Mouse (Mus musculus): ENCODE data around the gene Ttc7b. TPM values are rescaled to one million over a fixed set of nuclear protein-coding genes. Genes with fewer than 3 reads are reported as not detected.

Gene Ttc7b
- polyA plus RNA-seq, 1 experiment from 2014 or later: 0.93 TPM

- no peaks in the 10 kb centered on the region; the same call in 1 of the 2 replicates for H3K4me1 ChIP-seq (ENCODE audit: control insufficient read depth, low read depth, low read length)
- no peak overlapping the region for H3K4me3 ChIP-seq (ENCODE audit: low read depth, low read length)
- H3K4me2 ChIP-seq (ENCODE audit: low read depth, low read length): no peak overlapping the region
- H3K36me3 ChIP-seq (ENCODE audit: control insufficient read depth, insufficient read depth): no peaks in the 10 kb centered on the region
- no peak overlapping the region for H3K9ac ChIP-seq (ENCODE audit: low read depth, low read length)
- WGBS (ENCODE audit: insufficient replicate concordance): 64% methylated on average over 3 of the region's 3 CpGs
- H3K9me3 ChIP-seq (replicated peaks; ENCODE audit: control insufficient read depth, low read length): no peaks in the 10 kb centered on the region
- no peaks in the 10 kb centered on the region for H3K27me3 ChIP-seq (ENCODE audit: control insufficient read depth, insufficient read depth, low read depth, low read length)
- peak; percentile 63 for ATAC-seq (ENCODE audit: low read depth)
- no peak overlapping the region for H3K27ac ChIP-seq (ENCODE audit: low read length)
These were observed 120.5 kb downstream of the Ttc7b start for GRCm38 (mm10) chr12:100400119-100400518.

- H3K4me2 ChIP-seq (ENCODE audit: low read depth, low read length): no peak overlapping the region
- 58% methylated on average over 5 of the region's 5 CpGs for WGBS (ENCODE audit: insufficient replicate concordance)
These were observed 121.4 kb downstream of the Ttc7b start for GRCm38 (mm10) chr12:100399126-100399727.

GRCm38 (mm10) chr12:100398268-100398943 lies 122.2 kb downstream of the Ttc7b start:
- 57% methylated on average over 8 of the region's 8 CpGs for WGBS (ENCODE audit: insufficient replicate concordance)
- no peak for ATAC-seq (ENCODE audit: low read depth)
- H3K27ac ChIP-seq (ENCODE audit: low read length): no peak overlapping the region

More at GRCm38 (mm10) chr12:100399126-100399727, 121.4 kb downstream of the Ttc7b start:
- Histone ChIP-seq H3K9ac (ENCODE audit: low read depth, low read length) (no peak overlapping the region), H3K9me3 (replicated peaks; ENCODE audit: control insufficient read depth, low read length) (no peaks in the 10 kb centered on the region), H3K36me3 (ENCODE audit: control insufficient read depth, insufficient read depth) (no peaks in the 10 kb centered on the region), H3K4me1 (ENCODE audit: control insufficient read depth, low read depth, low read length) (no peaks in the 10 kb centered on the region; the same call in 1 of the 2 replicates), H3K27ac (ENCODE audit: low read length) (no peak overlapping the region), H3K4me3 (ENCODE audit: low read depth, low read length) (no peak overlapping the region), H3K27me3 (ENCODE audit: control insufficient read depth, insufficient read depth, low read depth, low read length) (no peaks in the 10 kb centered on the region)
- no peak for ATAC-seq (ENCODE audit: low read depth)

GRCm38 (mm10) chr12:100397432-100398146 lies 123.0 kb downstream of the Ttc7b start:
- H3K9ac ChIP-seq (ENCODE audit: low read depth, low read length): no peak overlapping the region
- WGBS (ENCODE audit: insufficient replicate concordance): 78% methylated on average over 15 of the region's 15 CpGs
- H3K36me3 ChIP-seq (ENCODE audit: control insufficient read depth, insufficient read depth): no peaks in the 10 kb centered on the region
- H3K4me1 ChIP-seq (ENCODE audit: control insufficient read depth, low read depth, low read length): no peaks in the 10 kb centered on the region; the same call in 1 of the 2 replicates
- H3K9me3 ChIP-seq (replicated peaks; ENCODE audit: control insufficient read depth, low read length): no peaks in the 10 kb centered on the region
- H3K4me2 ChIP-seq (ENCODE audit: low read depth, low read length): no peak overlapping the region
- ATAC-seq (ENCODE audit: low read depth): no peak
- no peak overlapping the region for H3K4me3 ChIP-seq (ENCODE audit: low read depth, low read length)
- no peaks in the 10 kb centered on the region for H3K27me3 ChIP-seq (ENCODE audit: control insufficient read depth, insufficient read depth, low read depth, low read length)
- H3K27ac ChIP-seq (ENCODE audit: low read length): no peak overlapping the region

More at GRCm38 (mm10) chr12:100398268-100398943, 122.2 kb downstream of the Ttc7b start:
- Histone ChIP-seq H3K27me3 (ENCODE audit: control insufficient read depth, insufficient read depth, low read depth, low read length) (no peaks in the 10 kb centered on the region), H3K36me3 (ENCODE audit: control insufficient read depth, insufficient read depth) (no peaks in the 10 kb centered on the region), H3K4me2 (ENCODE audit: low read depth, low read length) (no peak overlapping the region), H3K9me3 (replicated peaks; ENCODE audit: control insufficient read depth, low read length) (no peaks in the 10 kb centered on the region), H3K4me3 (ENCODE audit: low read depth, low read length) (no peak overlapping the region), H3K9ac (ENCODE audit: low read depth, low read length) (no peak overlapping the region), H3K4me1 (ENCODE audit: control insufficient read depth, low read depth, low read length) (no peaks in the 10 kb centered on the region; the same call in 1 of the 2 replicates)

GRCm38 (mm10) chr12:100396806-100397205 lies 123.8 kb downstream of the Ttc7b start:
- Histone ChIP-seq H3K4me1 (ENCODE audit: control insufficient read depth, low read depth, low read length) (no peaks in the 10 kb centered on the region; the same call in 1 of the 2 replicates), H3K4me2 (ENCODE audit: low read depth, low read length) (no peak overlapping the region), H3K36me3 (ENCODE audit: control insufficient read depth, insufficient read depth) (no peaks in the 10 kb centered on the region), H3K4me3 (ENCODE audit: low read depth, low read length) (no peak overlapping the region), H3K27ac (ENCODE audit: low read length) (no peak overlapping the region), H3K27me3 (ENCODE audit: control insufficient read depth, insufficient read depth, low read depth, low read length) (no peaks in the 10 kb centered on the region), H3K9ac (ENCODE audit: low read depth, low read length) (no peak overlapping the region), H3K9me3 (replicated peaks; ENCODE audit: control insufficient read depth, low read length) (no peaks in the 10 kb centered on the region)
- 73% methylated on average over 2 of the region's 2 CpGs for WGBS (ENCODE audit: insufficient replicate concordance)
- no peak for ATAC-seq (ENCODE audit: low read depth)

- H3K4me1 ChIP-seq (ENCODE audit: control insufficient read depth, low read depth, low read length): no peaks in the 10 kb centered on the region
- no peaks in the 10 kb centered on the region for H3K27me3 ChIP-seq (ENCODE audit: control insufficient read depth, insufficient read depth, low read depth, low read length)
- no peaks in the 10 kb centered on the region for H3K36me3 ChIP-seq (ENCODE audit: control insufficient read depth, insufficient read depth)
- WGBS (ENCODE audit: insufficient replicate concordance): 30% methylated on average over 3 of the region's 3 CpGs
- no peak overlapping the region for H3K9ac ChIP-seq (ENCODE audit: low read depth, low read length)
- H3K9me3 ChIP-seq (replicated peaks; ENCODE audit: control insufficient read depth, low read length): no peaks in the 10 kb centered on the region
- no peak overlapping the region for H3K4me2 ChIP-seq (ENCODE audit: low read depth, low read length)
- no peak overlapping the region for H3K4me3 ChIP-seq (ENCODE audit: low read depth, low read length)
- no peak overlapping the region for H3K27ac ChIP-seq (ENCODE audit: low read length)
- ATAC-seq (ENCODE audit: low read depth): no peak
These were observed 127.1 kb downstream of the Ttc7b start for GRCm38 (mm10) chr12:100393532-100393931.

GRCm38 (mm10) chr12:100393109-100393508 lies 127.5 kb downstream of the Ttc7b start:
- H3K4me2 ChIP-seq (ENCODE audit: low read depth, low read length): no peak overlapping the region
- no peak overlapping the region for H3K9ac ChIP-seq (ENCODE audit: low read depth, low read length)
- no peaks in the 10 kb centered on the region for H3K27me3 ChIP-seq (ENCODE audit: control insufficient read depth, insufficient read depth, low read depth, low read length)
- no peak for ATAC-seq (ENCODE audit: low read depth)
- WGBS (ENCODE audit: insufficient replicate concordance): 68% methylated on average over 3 of the region's 3 CpGs
- no peaks in the 10 kb centered on the region for H3K36me3 ChIP-seq (ENCODE audit: control insufficient read depth, insufficient read depth)
- no peak overlapping the region for H3K4me3 ChIP-seq (ENCODE audit: low read depth, low read length)
- H3K27ac ChIP-seq (ENCODE audit: low read length): no peak overlapping the region
- no peaks in the 10 kb centered on the region for H3K9me3 ChIP-seq (replicated peaks; ENCODE audit: control insufficient read depth, low read length)
- no peaks in the 10 kb centered on the region for H3K4me1 ChIP-seq (ENCODE audit: control insufficient read depth, low read depth, low read length)

GRCm38 (mm10) chr12:100392466-100392865 lies 128.2 kb downstream of the Ttc7b start:
- ATAC-seq (ENCODE audit: low read depth): no peak
- no peaks in the 10 kb centered on the region for H3K4me1 ChIP-seq (ENCODE audit: control insufficient read depth, low read depth, low read length)
- no peaks in the 10 kb centered on the region for H3K27me3 ChIP-seq (ENCODE audit: control insufficient read depth, insufficient read depth, low read depth, low read length)
- H3K9ac ChIP-seq (ENCODE audit: low read depth, low read length): no peak overlapping the region
- no peaks in the 10 kb centered on the region for H3K36me3 ChIP-seq (ENCODE audit: control insufficient read depth, insufficient read depth)
- no peaks in the 10 kb centered on the region for H3K9me3 ChIP-seq (replicated peaks; ENCODE audit: control insufficient read depth, low read length)
- WGBS (ENCODE audit: insufficient replicate concordance): 72% methylated on average over 5 of the region's 5 CpGs
- no peak overlapping the region for H3K27ac ChIP-seq (ENCODE audit: low read length)
- no peak overlapping the region for H3K4me3 ChIP-seq (ENCODE audit: low read depth, low read length)
- no peak overlapping the region for H3K4me2 ChIP-seq (ENCODE audit: low read depth, low read length)

GRCm38 (mm10) chr12:100391890-100392289 lies 128.7 kb downstream of the Ttc7b start:
- ATAC-seq (ENCODE audit: low read depth): no peak
- Histone ChIP-seq H3K27me3 (ENCODE audit: control insufficient read depth, insufficient read depth, low read depth, low read length) (no peaks in the 10 kb centered on the region), H3K9ac (ENCODE audit: low read depth, low read length) (no peak overlapping the region), H3K4me1 (ENCODE audit: control insufficient read depth, low read depth, low read length) (no peaks in the 10 kb centered on the region), H3K4me2 (ENCODE audit: low read depth, low read length) (no peak overlapping the region), H3K4me3 (ENCODE audit: low read depth, low read length) (no peak overlapping the region), H3K36me3 (ENCODE audit: control insufficient read depth, insufficient read depth) (no peaks in the 10 kb centered on the region), H3K9me3 (replicated peaks; ENCODE audit: control insufficient read depth, low read length) (no peaks in the 10 kb centered on the region), H3K27ac (ENCODE audit: low read length) (no peak overlapping the region)
- WGBS (ENCODE audit: insufficient replicate concordance): 56% methylated on average over 9 of the region's 9 CpGs
